Mouse (Mus musculus) kidney, postnatal 25 days (tissue): Measurements from ENCODE around the gene Pex13.
"Not testable (repeated sequence)": the region's sequence is repeated elsewhere in the genome, so short reads cannot be mapped to it uniquely, and the experiment has no call there.

Experiments
- DNase-seq, 2 experiments: peaks; one replicate each; pipeline ENCODE4 v3.0.0; 2021; ENCODE audit warnings: mixed read lengths in 2 of 2

Gene Pex13

GRCm38 (mm10) chr11:23634573-23634972 lies 31.2 kb downstream of the Pex13 start:
- DNase-seq = no peak

- no peak for DNase-seq
Measured at GRCm38 (mm10) chr11:23633879-23634215, 31.9 kb downstream of the Pex13 start.

GRCm38 (mm10) chr11:23632945-23633878 lies 32.5 kb downstream of the Pex13 start, which contains the start of gene 0610010F05Rik:
TSS of gene 0610010F05Rik (minus strand) at chr11:23633639.
- peak; percentile 85 to 95 for DNase-seq

GRCm38 (mm10) chr11:23630664-23631063 lies 35.1 kb downstream of the Pex13 start:
- DNase-seq = no peak

- DNase-seq = no peak
Measured at GRCm38 (mm10) chr11:23618995-23619394, 46.8 kb downstream of the Pex13 start.

GRCm38 (mm10) chr11:23614546-23614945 lies 51.2 kb downstream of the Pex13 start:
- no peak for DNase-seq

- not testable (repeated sequence) for DNase-seq
Measured at GRCm38 (mm10) chr11:23607291-23607690, 58.5 kb downstream of the Pex13 start.
